Mouse (Mus musculus): ENCODE results near the gene Gm49340.

The Gm49340 gene

DNA sequence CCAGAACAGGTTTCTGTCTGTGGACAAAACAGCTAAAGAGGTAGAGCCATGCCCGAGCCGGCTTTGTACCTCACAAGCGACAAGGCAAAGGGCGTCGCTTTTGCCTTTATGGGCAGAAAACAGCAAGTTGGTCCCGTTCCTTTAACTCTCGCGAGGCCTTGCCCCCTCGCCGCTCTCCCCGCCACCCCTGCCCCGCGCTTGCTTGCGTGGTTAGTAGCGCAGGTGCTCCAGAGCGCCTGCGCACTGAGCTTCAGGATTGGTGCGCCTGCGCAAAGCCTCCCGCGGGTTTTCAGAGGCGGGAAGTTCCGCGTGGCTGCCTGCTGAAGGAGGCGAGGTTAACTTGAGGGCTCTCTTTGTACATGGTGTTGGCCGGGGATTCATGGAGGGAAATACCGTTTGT is at the start of gene Gm49340, which contains the start of the genes Aspa and Spata22:
Gene Gm49340 (plus strand): TSS at position 300 of the 400 bp plus-strand sequence.
Gene Aspa (minus strand): TSS at position 155 of the 400 bp plus-strand sequence.
Gene Spata22 (plus strand): TSS at position 300 of the 400 bp plus-strand sequence.
- no peak for TF ChIP-seq CTCF (conservative IDR thresholded peaks at IDR 0.05; ENCODE audit: low read length)
- no peak for TF ChIP-seq NANOG (IDR thresholded peaks at IDR 0.05; ENCODE audit: borderline replicate concordance, low read length)
- TF ChIP-seq POU5F1 (IDR thresholded peaks at IDR 0.05; ENCODE audit: borderline replicate concordance, low read length) = no peak
- Histone ChIP-seq H3K9me3 (ENCODE audit: low read length) (peaks cover 13% of the 10 kb centered on the region; the same call in 1 of the 2 replicates), H3K4me3 (replicated peaks; ENCODE audit: low read length) (0 out of 2 replicates have a peak within 1 kb of the TSS, but pooled peaks have one; percentile 7), H3K4me1 (replicated peaks; ENCODE audit: low read depth, low read length) (peaks cover 11% of the 10 kb centered on the region), H3K27me3 (ENCODE audit: insufficient read depth, low read length) (peaks cover 24% of the 10 kb centered on the region), H3K36me3 (ENCODE audit: insufficient read depth, low read length) (no peaks in the 10 kb centered on the region)

DNA sequence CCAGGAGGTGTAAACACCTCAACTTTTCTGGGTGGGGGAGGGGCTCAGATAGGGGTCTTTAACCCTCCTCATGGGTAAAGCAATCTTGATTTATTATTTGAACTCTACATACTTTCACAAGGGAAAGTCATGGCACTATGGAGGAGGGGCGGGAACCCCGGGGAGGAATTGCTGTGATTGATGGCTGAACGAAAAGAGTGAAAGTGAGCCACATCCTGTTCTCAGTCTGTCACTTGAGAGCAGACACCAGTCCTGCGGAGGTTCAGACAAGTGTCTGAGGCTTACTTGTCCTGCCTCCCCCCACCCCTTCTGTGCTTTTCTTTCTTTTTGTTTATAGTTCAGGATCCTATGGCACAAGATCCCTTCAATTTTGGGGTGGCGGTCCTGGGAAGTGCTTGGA is 48.8 kb upstream of the Gm49340 start:
- peaks cover 27% of the 10 kb centered on the region; the same call in 1 of the 2 replicates for H3K27me3 ChIP-seq (ENCODE audit: insufficient read depth, low read length)
- H3K4me3 ChIP-seq (replicated peaks; ENCODE audit: low read length) = no peak overlapping the region
- H3K36me3 ChIP-seq (ENCODE audit: insufficient read depth, low read length) = no peaks in the 10 kb centered on the region
- no peaks in the 10 kb centered on the region for H3K9me3 ChIP-seq (ENCODE audit: low read length)
- H3K4me1 ChIP-seq (replicated peaks; ENCODE audit: low read depth, low read length) = no peaks in the 10 kb centered on the region; the same call in 1 of the 2 replicates
- no peak for TF ChIP-seq CTCF (conservative IDR thresholded peaks at IDR 0.05; ENCODE audit: low read length)
- TF ChIP-seq NANOG (IDR thresholded peaks at IDR 0.05; ENCODE audit: borderline replicate concordance, low read length) = no peak
- TF ChIP-seq POU5F1 (IDR thresholded peaks at IDR 0.05; ENCODE audit: borderline replicate concordance, low read length) = no peak

DNA sequence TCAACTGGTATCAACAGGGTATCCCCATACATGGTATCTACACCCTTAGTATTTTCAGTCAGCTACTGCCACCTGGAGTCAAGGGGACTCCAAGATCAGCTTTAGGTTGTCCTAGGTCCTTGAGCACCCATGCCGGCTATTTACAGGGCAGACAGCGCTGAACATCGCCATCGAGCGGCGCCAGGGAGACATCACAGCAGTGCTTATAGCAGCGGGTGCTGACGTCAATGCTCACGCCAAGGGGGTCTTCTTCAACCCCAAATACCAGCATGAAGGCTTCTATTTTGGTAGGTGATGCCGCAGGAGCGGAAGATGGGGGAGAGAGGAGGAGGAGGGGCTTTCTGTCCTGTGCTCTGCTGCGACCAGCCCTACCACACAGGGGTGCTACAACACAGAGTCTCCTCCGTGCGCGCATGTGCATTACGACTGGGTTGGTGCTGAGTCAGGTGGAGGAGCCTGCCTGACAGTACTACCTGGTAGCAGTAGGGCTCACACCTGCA is 48.0 kb upstream of the Gm49340 start:
- no peaks in the 10 kb centered on the region for H3K9me3 ChIP-seq (ENCODE audit: low read length)
- H3K27me3 ChIP-seq (ENCODE audit: insufficient read depth, low read length) = peaks cover 36% of the 10 kb centered on the region
- H3K4me3 ChIP-seq (replicated peaks; ENCODE audit: low read length) = peak overlapping the region; percentile 60
- H3K4me1 ChIP-seq (replicated peaks; ENCODE audit: low read depth, low read length) = no peaks in the 10 kb centered on the region; the same call in 1 of the 2 replicates
- no peaks in the 10 kb centered on the region for H3K36me3 ChIP-seq (ENCODE audit: insufficient read depth, low read length)
- no peak for TF ChIP-seq POU5F1 (IDR thresholded peaks at IDR 0.05; ENCODE audit: borderline replicate concordance, low read length)
- peak; percentile 10; the same call in 1 of the 2 replicates for TF ChIP-seq CTCF (conservative IDR thresholded peaks at IDR 0.05; ENCODE audit: low read length)
- TF ChIP-seq NANOG (IDR thresholded peaks at IDR 0.05; ENCODE audit: borderline replicate concordance, low read length) = no peak

DNA sequence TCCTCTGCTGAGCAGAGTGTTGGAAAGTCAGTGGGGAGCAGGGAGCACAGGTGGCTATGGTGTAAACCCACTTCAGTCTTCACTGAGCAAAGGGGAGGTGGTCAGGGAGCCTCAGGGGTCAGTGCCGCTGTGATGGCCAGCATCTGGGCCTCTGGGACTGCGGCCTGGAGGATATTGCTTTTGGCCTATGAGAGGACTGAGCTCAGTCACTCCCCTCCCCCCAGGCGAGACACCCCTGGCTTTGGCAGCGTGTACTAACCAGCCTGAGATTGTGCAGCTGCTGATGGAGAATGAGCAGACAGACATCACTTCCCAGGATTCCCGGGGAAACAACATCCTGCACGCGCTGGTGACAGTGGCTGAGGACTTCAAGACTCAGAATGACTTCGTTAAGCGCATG is 46.2 kb upstream of the Gm49340 start:
- H3K36me3 ChIP-seq (ENCODE audit: insufficient read depth, low read length) = no peaks in the 10 kb centered on the region
- H3K4me3 ChIP-seq (replicated peaks; ENCODE audit: low read length) = no peak overlapping the region
- no peaks in the 10 kb centered on the region for H3K9me3 ChIP-seq (ENCODE audit: low read length)
- no peak for TF ChIP-seq CTCF (conservative IDR thresholded peaks at IDR 0.05; ENCODE audit: low read length)
- no peaks in the 10 kb centered on the region; the same call in 1 of the 2 replicates for H3K4me1 ChIP-seq (replicated peaks; ENCODE audit: low read depth, low read length)
- H3K27me3 ChIP-seq (ENCODE audit: insufficient read depth, low read length) = peaks cover 37% of the 10 kb centered on the region

DNA sequence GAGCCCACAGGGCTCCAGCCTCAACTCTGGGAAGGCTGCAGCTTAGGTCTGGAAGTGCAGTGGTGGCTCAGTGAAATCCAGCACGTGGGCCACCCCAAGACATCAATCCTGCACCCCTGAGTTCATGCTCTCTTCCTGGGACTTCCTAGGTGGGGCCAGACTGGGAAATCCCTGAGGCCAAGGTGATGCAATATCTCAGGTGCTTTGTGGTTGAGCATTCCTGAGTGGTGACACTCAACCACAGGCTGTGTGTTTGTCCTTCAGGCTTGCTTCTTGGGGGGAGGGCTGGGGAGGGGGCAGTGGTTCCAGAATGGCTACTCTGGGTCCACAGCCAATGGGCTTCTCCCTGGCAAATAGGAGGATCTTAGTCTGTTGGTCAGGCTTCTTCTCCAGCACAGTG is 45.6 kb upstream of the Gm49340 start:
- H3K4me1 ChIP-seq (replicated peaks; ENCODE audit: low read depth, low read length) = no peaks in the 10 kb centered on the region; the same call in 1 of the 2 replicates
- no peak overlapping the region for H3K4me3 ChIP-seq (replicated peaks; ENCODE audit: low read length)
- H3K9me3 ChIP-seq (ENCODE audit: low read length) = no peaks in the 10 kb centered on the region
- TF ChIP-seq POU5F1 (IDR thresholded peaks at IDR 0.05; ENCODE audit: borderline replicate concordance, low read length) (no peak), NANOG (IDR thresholded peaks at IDR 0.05; ENCODE audit: borderline replicate concordance, low read length) (no peak), CTCF (conservative IDR thresholded peaks at IDR 0.05; ENCODE audit: low read length) (no peak)
- no peaks in the 10 kb centered on the region for H3K36me3 ChIP-seq (ENCODE audit: insufficient read depth, low read length)
- H3K27me3 ChIP-seq (ENCODE audit: insufficient read depth, low read length) = peaks cover 35% of the 10 kb centered on the region

DNA sequence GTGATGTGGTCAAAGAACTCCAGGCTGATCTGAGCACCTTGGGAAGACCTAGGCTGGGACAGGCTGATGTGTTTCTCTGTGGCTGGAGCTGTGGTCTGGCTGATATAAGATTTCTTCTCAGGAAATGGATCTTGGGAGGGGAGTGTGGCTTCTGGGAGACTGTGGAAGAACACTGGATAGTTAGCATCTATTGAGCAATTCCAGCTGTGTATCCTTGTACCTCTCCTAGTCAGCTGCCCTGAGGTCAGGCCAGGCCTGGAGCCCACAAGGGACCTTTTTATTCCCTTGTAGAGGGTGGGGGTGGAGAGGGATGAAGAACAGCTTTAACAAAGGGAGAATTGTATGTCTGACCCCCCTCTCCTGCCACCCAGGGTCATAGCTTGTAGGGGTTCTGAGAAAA is 45.2 kb upstream of the Gm49340 start:
- no peaks in the 10 kb centered on the region for H3K36me3 ChIP-seq (ENCODE audit: insufficient read depth, low read length)
- H3K27me3 ChIP-seq (ENCODE audit: insufficient read depth, low read length) = peaks cover 35% of the 10 kb centered on the region
- H3K9me3 ChIP-seq (ENCODE audit: low read length) = no peaks in the 10 kb centered on the region
- H3K4me3 ChIP-seq (replicated peaks; ENCODE audit: low read length) = no peak overlapping the region
- TF ChIP-seq CTCF (conservative IDR thresholded peaks at IDR 0.05; ENCODE audit: low read length) (no peak), POU5F1 (IDR thresholded peaks at IDR 0.05; ENCODE audit: borderline replicate concordance, low read length) (no peak)
- H3K4me1 ChIP-seq (replicated peaks; ENCODE audit: low read depth, low read length) = no peaks in the 10 kb centered on the region; the same call in 1 of the 2 replicates

DNA sequence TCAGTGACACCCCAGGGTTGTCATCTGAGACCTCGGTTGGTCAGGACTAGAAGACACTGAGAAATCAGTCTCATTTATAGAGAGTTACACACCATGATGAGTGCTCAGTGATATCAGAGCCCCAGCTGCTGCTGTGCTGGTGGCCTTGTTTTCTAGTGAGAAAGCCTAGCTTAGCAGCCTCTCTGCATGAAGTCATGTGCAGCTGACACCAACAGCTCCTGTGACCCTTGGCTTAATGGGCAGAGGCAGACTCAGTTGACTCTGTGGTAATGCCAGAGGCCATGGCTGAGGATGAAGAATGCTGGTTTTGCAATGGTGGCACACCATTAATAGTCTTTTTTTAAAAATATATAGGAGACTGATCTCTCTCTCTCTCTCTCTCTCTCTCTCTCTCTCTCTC is 39.9 kb upstream of the Gm49340 start:
- no peaks in the 10 kb centered on the region for H3K9me3 ChIP-seq (ENCODE audit: low read length)
- no peak overlapping the region for H3K4me3 ChIP-seq (replicated peaks; ENCODE audit: low read length)
- H3K27me3 ChIP-seq (ENCODE audit: insufficient read depth, low read length) = peaks cover 19% of the 10 kb centered on the region
- no peaks in the 10 kb centered on the region for H3K4me1 ChIP-seq (replicated peaks; ENCODE audit: low read depth, low read length)
- no peaks in the 10 kb centered on the region for H3K36me3 ChIP-seq (ENCODE audit: insufficient read depth, low read length)
- TF ChIP-seq NANOG (IDR thresholded peaks at IDR 0.05; ENCODE audit: borderline replicate concordance, low read length) = no peak
- TF ChIP-seq CTCF (conservative IDR thresholded peaks at IDR 0.05; ENCODE audit: low read length) = no peak
- no peak for TF ChIP-seq POU5F1 (IDR thresholded peaks at IDR 0.05; ENCODE audit: borderline replicate concordance, low read length)

DNA sequence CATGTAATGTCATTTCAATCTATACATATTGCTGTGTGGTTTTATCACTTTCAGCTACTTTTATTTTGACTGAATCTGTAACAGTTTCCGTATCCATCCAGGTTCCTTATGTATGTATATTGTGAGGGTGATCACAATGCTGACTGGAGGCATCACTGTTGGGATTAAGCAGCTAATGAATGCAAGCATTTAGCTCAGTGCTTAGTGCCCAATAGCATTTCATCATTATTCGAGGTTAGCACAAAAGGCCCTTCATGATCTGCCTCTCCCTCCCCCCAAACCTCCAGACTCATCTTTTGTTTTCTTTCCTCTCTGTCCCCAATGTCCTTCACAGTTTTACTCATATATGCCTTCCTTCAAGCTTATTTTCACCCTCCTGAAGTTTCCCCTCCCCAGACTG is 26.4 kb upstream of the Gm49340 start:
- Histone ChIP-seq H3K4me3 (replicated peaks; ENCODE audit: low read length) (no peak overlapping the region), H3K9me3 (ENCODE audit: low read length) (no peaks in the 10 kb centered on the region), H3K27me3 (ENCODE audit: insufficient read depth, low read length) (no peaks in the 10 kb centered on the region), H3K36me3 (ENCODE audit: insufficient read depth, low read length) (no peaks in the 10 kb centered on the region), H3K4me1 (replicated peaks; ENCODE audit: low read depth, low read length) (no peaks in the 10 kb centered on the region)
- TF ChIP-seq POU5F1 (IDR thresholded peaks at IDR 0.05; ENCODE audit: borderline replicate concordance, low read length) (no peak), NANOG (IDR thresholded peaks at IDR 0.05; ENCODE audit: borderline replicate concordance, low read length) (no peak; the same call in 1 of the 2 replicates), CTCF (conservative IDR thresholded peaks at IDR 0.05; ENCODE audit: low read length) (no peak)

DNA sequence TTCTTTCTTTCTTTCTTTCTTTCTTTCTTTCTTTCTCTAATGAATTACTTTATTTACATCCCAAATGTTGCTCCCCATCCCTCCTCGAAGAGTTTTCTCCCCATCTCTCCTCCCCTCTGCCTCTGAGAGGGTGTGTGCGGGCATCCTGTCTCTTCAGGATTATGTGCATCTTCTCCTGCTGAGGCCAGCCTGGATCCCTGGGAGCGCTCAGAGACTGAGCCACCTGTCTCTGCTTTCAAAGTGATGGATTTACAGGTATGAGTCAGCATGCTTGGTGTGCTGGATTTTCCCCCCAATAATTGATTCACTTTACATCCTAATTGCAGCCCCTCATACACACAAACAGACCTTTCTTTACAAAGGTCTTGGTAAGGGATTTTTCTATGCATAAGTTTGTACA is 13.6 kb upstream of the Gm49340 start:
- Histone ChIP-seq H3K4me3 (replicated peaks; ENCODE audit: low read length) (no peak overlapping the region), H3K27me3 (ENCODE audit: insufficient read depth, low read length) (no peaks in the 10 kb centered on the region), H3K4me1 (replicated peaks; ENCODE audit: low read depth, low read length) (peaks cover 34% of the 10 kb centered on the region), H3K36me3 (ENCODE audit: insufficient read depth, low read length) (peaks cover 4% of the 10 kb centered on the region; the same call in 1 of the 2 replicates), H3K9me3 (ENCODE audit: low read length) (peaks cover 3% of the 10 kb centered on the region; the same call in 1 of the 2 replicates)
- TF ChIP-seq NANOG (IDR thresholded peaks at IDR 0.05; ENCODE audit: borderline replicate concordance, low read length) = no peak
- TF ChIP-seq CTCF (conservative IDR thresholded peaks at IDR 0.05; ENCODE audit: low read length) = no peak
- no peak for TF ChIP-seq POU5F1 (IDR thresholded peaks at IDR 0.05; ENCODE audit: borderline replicate concordance, low read length)
